Mouse (Mus musculus): Measurements from ENCODE around the gene Pex14. TPM values are rescaled to one million over a fixed set of nuclear protein-coding genes. Genes with fewer than 3 reads are reported as not detected.

Gene Pex14
- polyA plus RNA-seq, 1 experiment from 2014 or later: 38.9 TPM

DNA sequence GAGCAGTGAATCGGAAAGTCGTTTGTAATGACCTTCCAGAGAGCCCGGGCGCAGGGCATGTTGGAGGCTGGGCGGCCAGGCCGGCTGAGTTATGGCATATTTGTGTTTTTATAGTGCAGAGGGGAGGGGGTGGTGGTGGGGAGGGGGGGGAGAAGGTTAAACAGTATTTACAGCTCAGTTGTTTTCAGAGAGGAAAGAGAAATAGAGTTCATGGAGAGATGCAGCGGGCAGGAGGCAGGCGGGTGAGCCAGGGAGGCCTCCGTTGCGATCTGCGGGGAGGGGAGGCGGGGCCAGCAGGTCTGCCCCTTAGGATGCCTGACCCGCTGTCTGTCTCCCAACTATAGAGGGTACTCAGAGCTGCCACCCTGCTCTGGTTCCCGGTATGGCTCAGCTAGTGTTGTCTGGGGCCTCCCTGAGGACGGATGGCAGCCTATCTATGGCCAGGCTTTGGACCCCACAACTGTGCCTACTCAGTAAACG lies 177.4 kb downstream of the Pex14 start:
- 30% methylated on average over 16 of the region's 16 CpGs for WGBS
- H3K9me3 ChIP-seq (ENCODE audit: low read length): no peaks in the 10 kb centered on the region
- no peaks in the 10 kb centered on the region for H3K36me3 ChIP-seq (ENCODE audit: insufficient read depth, low read length)
- ATAC-seq (no peak), DNase-seq (ENCODE audit: low spot score) (no peak)
- no peaks in the 10 kb centered on the region for H3K27me3 ChIP-seq (replicated peaks; ENCODE audit: insufficient read depth, low read length)
- TF ChIP-seq CTCF (IDR thresholded peaks at IDR 0.05) (0 out of 2 replicates have a peak, but pooled peaks have one; percentile 17), EP300 (IDR thresholded peaks at IDR 0.05) (no peak)
- H3K4me3 ChIP-seq (ENCODE audit: low read depth, low read length): no peak overlapping the region
- peaks cover 4% of the 10 kb centered on the region; the same call in 1 of the 2 replicates for H3K4me1 ChIP-seq (ENCODE audit: insufficient read depth, low read depth, low read length)
- H3K27ac ChIP-seq (ENCODE audit: low read length): 0 out of 2 replicates have a peak overlapping the region, but pooled peaks have one; percentile 27
- H3K9ac ChIP-seq (replicated peaks; ENCODE audit: low read depth): no peak overlapping the region
- H3K4me2 ChIP-seq (replicated peaks; ENCODE audit: low read depth, low read length): no peak overlapping the region

DNA sequence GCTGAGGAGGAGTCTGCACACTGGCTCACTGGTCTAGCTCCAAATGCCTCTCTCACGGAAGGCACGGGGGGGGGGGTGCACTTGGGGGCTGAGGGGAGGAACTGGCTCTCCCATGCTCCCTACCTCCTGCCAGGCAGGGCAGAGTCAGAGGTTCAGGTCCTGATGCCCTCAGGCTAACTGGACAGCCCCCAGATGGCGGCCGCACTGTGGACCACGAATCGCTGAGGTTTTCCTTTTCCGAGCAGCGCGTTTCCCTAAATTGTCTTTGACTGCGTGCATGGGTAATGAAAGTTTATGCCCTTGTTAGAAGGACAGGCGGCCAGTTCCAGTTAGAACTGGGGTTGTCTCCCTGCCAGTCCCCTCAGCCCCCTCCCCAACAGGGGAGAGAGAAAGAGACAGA lies 179.1 kb downstream of the Pex14 start:
- Histone ChIP-seq H3K9ac (replicated peaks; ENCODE audit: low read depth) (no peak overlapping the region), H3K4me2 (replicated peaks; ENCODE audit: low read depth, low read length) (no peak overlapping the region), H3K9me3 (ENCODE audit: low read length) (no peaks in the 10 kb centered on the region), H3K36me3 (ENCODE audit: insufficient read depth, low read length) (no peaks in the 10 kb centered on the region), H3K27ac (ENCODE audit: low read length) (no peak overlapping the region), H3K4me1 (ENCODE audit: insufficient read depth, low read depth, low read length) (peaks cover 4% of the 10 kb centered on the region; the same call in 1 of the 2 replicates), H3K4me3 (ENCODE audit: low read depth, low read length) (no peak overlapping the region), H3K27me3 (replicated peaks; ENCODE audit: insufficient read depth, low read length) (no peaks in the 10 kb centered on the region)
- WGBS: 55% methylated on average over 10 of the region's 11 CpGs
- TF ChIP-seq EP300 (IDR thresholded peaks at IDR 0.05) (no peak), CTCF (IDR thresholded peaks at IDR 0.05) (no peak)
- DNase-seq (ENCODE audit: low spot score) (no peak), ATAC-seq (no peak)

DNA sequence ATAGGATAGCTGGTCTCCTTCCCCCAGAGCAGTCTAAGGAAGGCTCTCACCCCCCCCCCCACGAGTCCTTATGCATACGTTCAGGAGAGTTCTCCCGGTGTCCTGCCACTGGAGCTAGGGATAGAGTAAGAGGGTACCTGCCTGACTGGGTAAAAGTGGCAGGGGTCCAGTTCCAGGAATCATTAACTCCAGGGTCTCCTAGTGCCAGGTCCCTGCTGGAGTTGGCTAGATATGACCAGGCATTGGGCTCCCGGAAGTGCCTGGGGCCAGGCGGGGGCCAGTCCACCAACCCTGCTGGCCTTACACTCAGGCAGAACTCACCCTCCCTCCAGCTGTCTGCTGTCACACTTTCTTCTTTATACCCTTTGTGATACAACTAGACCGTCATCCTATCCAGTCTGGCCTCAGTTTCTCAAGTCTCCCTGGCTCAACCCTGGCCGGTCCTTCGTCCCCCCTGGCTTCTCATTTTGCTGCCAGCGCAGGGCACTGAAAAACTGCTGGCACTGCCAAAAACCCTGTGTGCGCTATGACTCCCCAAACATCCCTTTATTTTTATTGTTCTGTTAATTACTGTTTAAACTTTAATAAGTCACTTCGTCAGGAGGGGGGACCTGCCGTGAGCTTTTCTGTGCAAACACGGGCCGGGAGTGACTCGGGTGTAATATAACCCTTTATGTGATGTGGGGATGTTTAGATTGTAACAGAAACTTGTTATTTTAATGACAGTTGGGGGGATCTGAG lies 180.8 kb downstream of the Pex14 start:
- Histone ChIP-seq H3K9ac (replicated peaks; ENCODE audit: low read depth) (no peak overlapping the region), H3K9me3 (ENCODE audit: low read length) (no peaks in the 10 kb centered on the region), H3K27me3 (replicated peaks; ENCODE audit: insufficient read depth, low read length) (no peaks in the 10 kb centered on the region), H3K4me3 (ENCODE audit: low read depth, low read length) (no peak overlapping the region), H3K36me3 (ENCODE audit: insufficient read depth, low read length) (no peaks in the 10 kb centered on the region), H3K27ac (ENCODE audit: low read length) (no peak overlapping the region), H3K4me1 (ENCODE audit: insufficient read depth, low read depth, low read length) (peaks cover 4% of the 10 kb centered on the region; the same call in 1 of the 2 replicates), H3K4me2 (replicated peaks; ENCODE audit: low read depth, low read length) (no peak overlapping the region)
- no peak for TF ChIP-seq EP300 (IDR thresholded peaks at IDR 0.05)
- ATAC-seq (no peak), DNase-seq (ENCODE audit: low spot score) (no peak)
- WGBS: 55% methylated on average over 15 of the region's 15 CpGs

DNA sequence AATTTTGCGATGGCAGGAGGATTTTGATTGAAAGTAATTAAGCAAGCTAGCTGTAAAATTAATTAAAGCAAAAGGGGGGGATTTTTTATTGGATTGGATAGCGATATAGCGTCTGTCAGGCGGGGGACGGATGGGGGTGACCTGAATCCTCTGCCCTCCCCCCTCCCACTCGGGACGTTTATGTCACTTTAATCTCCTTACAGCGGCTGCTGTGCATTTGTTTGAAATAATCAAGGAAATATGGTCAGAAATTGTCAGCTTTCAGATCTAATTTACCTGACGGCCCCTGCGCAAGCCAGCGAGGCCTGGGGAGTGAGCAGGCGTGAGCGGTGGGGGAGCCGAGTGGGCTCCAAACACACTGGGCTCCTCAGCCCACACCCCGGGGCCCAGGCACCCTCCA lies 183.8 kb downstream of the Pex14 start:
- H3K27ac ChIP-seq (ENCODE audit: low read length): no peak overlapping the region
- H3K9ac ChIP-seq (replicated peaks; ENCODE audit: low read depth): no peak overlapping the region
- no peak overlapping the region for H3K4me3 ChIP-seq (ENCODE audit: low read depth, low read length)
- no peaks in the 10 kb centered on the region for H3K27me3 ChIP-seq (replicated peaks; ENCODE audit: insufficient read depth, low read length)
- ATAC-seq (no peak), DNase-seq (ENCODE audit: low spot score) (no peak)
- H3K4me2 ChIP-seq (replicated peaks; ENCODE audit: low read depth, low read length): no peak overlapping the region
- no peak for TF ChIP-seq EP300 (IDR thresholded peaks at IDR 0.05)
- no peak for TF ChIP-seq CTCF (IDR thresholded peaks at IDR 0.05)
- H3K36me3 ChIP-seq (ENCODE audit: insufficient read depth, low read length): no peaks in the 10 kb centered on the region
- peaks cover under 1% of the 10 kb centered on the region; the same call in 1 of the 2 replicates for H3K4me1 ChIP-seq (ENCODE audit: insufficient read depth, low read depth, low read length)
- no peaks in the 10 kb centered on the region for H3K9me3 ChIP-seq (ENCODE audit: low read length)
- WGBS: 93% methylated on average over 11 of the region's 15 CpGs

DNA sequence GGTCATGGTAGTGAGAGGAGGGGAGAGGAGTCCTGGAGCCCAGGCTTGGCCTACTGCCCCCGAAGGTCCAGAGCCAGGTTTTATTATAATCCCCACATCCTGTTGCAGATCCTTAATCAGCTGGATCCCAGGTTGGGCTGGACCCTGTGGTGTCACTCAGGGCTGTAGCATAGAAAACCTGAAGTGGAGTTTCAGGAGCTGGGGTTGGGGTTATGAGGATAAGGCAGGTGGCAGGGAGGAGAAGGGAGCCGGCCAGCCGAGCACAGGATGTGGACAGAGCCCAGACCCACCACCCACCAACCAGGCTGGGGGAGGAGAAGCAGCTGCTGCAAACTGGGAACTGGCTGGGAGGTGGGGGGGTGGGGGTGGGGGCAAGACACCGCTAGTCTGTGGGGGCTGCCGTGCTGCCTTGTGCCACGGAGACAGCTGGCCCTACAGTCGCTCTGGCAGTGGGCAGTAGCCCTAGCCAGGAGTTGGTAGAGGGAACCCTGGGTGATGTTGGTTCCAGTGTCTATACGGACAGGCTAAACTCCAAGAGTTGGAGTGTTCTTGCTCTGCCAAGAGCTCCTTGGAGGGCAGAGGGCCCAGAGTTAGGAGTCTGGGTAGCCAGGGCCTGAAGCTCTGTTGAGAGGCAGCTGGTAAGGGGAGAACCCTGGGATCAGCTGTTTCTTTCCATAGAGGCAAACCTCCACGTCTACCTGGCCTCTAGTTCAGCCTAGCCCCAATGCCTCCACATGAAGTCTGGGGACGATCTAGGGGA lies 184.6 kb downstream of the Pex14 start:
- Histone ChIP-seq H3K27ac (ENCODE audit: low read length) (peak overlapping the region; percentile 38; the same call in 1 of the 2 replicates), H3K4me1 (ENCODE audit: insufficient read depth, low read depth, low read length) (peaks cover 8% of the 10 kb centered on the region; the same call in 1 of the 2 replicates), H3K4me2 (replicated peaks; ENCODE audit: low read depth, low read length) (no peak overlapping the region), H3K9ac (replicated peaks; ENCODE audit: low read depth) (no peak overlapping the region), H3K9me3 (ENCODE audit: low read length) (no peaks in the 10 kb centered on the region), H3K27me3 (replicated peaks; ENCODE audit: insufficient read depth, low read length) (no peaks in the 10 kb centered on the region), H3K4me3 (ENCODE audit: low read depth, low read length) (no peak overlapping the region), H3K36me3 (ENCODE audit: insufficient read depth, low read length) (no peaks in the 10 kb centered on the region)
- WGBS: 32% methylated on average over 10 of the region's 10 CpGs
- DNase-seq (ENCODE audit: low spot score) (peak; percentile 74), ATAC-seq (peak; percentile 77)
- TF ChIP-seq CTCF (IDR thresholded peaks at IDR 0.05) (no peak), EP300 (IDR thresholded peaks at IDR 0.05) (peak; percentile 44; the same call in 1 of the 2 replicates)

All from lung, postnatal 0 days (tissue).